Mouse (Mus musculus): ENCODE measurements around the gene Muc3.
"Not testable (repeated sequence)": the region's sequence is repeated elsewhere in the genome, so short reads cannot be mapped to it uniquely, and the experiment has no call there.

Muc3 gene

DNA sequence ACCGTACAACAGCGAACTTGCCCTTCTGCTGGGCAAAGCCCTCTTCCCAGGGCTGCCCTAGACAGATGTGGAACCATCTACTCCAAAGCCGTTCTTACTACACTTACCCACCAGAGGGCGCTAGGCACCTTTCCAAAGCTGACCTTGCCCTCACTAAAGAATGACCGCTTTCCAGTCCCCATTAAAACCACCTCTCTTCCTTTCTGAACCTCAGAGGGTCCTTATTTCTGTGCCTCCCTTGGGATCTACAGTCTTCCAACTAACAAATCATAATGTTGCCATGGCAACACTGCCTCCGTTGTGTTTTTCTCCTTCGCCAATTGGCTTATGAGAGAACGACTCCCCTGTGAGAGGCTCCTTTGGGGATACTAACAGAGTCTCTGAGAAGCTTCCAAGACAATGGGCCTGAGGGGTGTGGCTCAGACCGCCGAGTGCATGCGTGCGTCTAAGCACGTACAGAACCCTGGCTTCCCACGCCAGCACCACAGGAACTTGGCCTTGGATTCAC is 26.4 kb downstream of the Muc3 start:
- DNase-seq (ENCODE audit: low read depth, low spot score) = peak; percentile 73

- peak; percentile 16 for DNase-seq (ENCODE audit: low read depth, low spot score)
Observed at GRCm38 (mm10) chr5:137121280-137121679, 27.8 kb downstream of the Muc3 start.

GRCm38 (mm10) chr5:137118878-137119277 is 30.2 kb downstream of the Muc3 start:
- DNase-seq (ENCODE audit: low read depth, low spot score) = no peak

DNA sequence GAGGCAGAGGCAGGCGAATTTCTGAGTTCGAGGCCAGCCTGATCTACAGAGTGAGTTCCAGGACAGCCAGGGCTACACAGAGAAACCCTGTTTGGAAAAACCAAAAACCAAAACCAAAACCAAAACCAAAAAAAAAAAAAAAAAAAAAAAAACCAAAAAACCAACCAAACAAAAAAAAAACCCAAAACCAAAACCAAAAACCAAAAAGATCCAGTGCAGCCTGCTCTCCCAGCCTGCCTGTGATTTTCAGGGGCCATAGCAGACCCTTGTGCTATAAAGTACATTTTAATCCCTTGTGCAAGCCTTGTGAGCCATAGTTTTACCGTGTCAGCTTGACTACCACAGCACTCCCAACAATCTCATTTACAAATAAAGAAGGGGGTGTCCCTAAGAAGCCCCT is 31.1 kb downstream of the Muc3 start:
- not testable (repeated sequence) for DNase-seq (ENCODE audit: low read depth, low spot score)

- no peak for DNase-seq (ENCODE audit: low read depth, low spot score)
Observed at GRCm38 (mm10) chr5:137116987-137117386, 32.1 kb downstream of the Muc3 start.

DNA sequence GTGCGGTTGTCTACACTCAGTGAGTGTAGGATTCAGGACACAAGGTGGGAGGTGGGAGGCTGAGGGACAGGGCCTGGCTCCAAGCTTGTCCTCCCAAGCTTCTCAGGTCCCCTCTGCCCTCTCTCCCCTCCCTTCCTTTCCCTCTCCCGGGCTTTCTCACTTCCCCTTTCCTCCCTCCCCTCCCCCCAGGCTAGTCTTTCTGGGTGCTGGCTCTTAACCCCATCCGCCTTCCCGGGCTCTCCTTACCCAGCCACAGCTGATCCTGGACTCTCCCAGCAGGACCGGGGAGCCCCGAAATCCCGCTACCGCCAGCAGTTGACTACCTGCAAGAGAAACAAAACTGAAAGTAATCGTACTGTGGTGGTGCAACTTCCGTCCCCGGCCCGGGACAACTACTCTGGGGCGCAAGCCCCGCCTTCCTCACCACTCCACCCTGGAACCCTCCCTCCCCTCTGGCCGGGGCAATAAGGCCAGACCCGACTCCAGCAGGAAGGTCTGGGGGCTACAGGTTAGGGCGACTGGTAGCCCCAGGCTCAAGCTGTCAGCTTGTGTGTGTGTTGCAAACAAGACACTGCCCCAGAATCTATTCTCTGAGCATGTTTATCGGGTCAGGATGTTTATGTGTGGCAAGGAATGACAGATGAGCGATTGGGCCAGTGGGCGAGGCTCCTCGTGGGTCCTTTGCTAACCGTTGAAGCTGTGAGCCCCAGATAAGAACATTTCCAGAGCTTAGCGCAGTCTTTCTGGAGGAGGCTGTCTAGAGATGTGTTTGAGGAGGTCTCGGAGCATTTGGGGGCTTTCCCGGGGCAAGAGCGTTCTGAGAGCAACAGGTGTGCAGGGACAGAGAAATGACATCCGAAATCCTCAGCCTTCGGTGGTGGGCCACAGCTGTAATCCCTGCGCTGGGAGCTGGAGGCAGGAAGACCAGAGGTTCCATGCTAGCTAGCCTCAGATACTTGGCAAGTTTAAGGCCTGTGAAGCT is 33.0 kb downstream of the Muc3 start, which contains the start of gene Trim56:
Trim56 (minus strand) TSS at position 344 of the 982 bp plus-strand sequence.
- peak; percentile 91 for DNase-seq (ENCODE audit: low read depth, low spot score)

DNA sequence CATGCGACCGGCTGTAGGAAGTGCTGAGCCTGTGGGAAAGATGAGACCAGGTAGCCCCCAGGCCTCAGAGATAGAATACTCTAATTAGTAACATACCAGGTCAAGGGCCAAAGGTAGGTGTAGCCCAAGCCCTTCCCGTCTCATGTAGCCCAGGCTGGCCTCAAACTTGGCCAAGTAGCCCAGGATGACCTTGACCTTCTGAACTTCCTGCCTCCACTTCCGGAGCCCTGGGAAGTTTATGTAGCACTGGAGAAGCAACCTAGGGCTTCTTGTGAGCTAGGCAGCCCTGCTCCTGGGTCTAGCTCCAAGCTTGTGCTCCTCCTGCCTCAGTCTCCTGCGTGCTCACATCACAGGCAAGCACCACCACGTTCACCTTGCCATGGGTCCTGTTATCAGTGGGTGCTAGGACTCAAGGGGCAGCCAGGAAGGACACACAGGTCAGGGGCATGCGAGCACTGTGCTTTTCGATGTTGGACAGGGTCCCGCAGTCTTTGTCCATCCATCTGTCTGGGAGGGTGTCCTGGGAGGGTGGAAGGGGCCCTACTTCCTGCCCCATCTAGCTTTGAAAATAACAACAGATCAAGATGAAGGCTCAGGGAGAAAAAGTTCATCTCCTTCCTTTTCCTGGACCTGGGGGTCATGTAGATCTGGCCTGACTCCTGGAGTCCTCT is 34.1 kb downstream of the Muc3 start:
- no peak for DNase-seq (ENCODE audit: low read depth, low spot score)

DNA sequence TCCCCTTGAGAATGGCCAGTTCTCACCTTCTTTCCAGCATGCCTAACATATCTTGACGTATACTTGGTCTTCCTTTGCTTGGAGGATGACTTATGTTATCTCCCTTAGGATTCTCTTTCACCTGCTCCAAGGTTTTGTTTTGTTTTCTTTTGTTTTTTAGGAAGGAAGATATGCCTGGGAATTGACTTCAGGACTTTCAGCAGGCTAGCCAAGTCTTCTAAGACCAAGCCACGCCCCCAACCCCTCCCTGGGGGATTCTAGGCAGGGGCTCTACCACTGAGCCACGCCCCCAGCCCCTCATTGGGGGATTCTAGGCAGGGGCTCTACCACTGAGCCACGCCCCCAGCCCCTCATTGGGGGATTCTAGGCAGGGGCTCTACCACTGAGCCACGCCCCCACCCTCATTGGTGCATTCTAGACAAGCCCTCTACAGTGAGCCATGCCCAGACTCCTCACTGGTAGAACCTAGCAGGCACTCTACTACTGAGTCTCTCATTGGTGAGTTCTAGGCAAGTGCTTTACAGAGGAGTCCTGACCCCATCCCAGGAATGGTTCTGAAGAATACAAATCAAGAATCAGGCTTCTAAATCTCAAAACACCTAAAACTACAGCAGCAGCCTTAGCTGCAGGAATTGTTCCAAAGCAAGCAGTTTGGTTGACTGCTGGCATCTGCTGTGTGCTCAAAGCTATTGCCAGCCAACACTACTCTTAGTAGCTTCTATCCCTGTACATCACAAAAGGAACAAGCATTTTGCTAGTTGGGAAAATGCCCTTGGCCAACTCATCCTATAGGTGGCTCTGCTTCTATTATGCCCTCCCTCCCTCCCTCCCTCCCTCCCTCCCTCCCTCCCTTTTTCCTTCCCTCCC is 37.3 kb downstream of the Muc3 start:
- DNase-seq (ENCODE audit: low read depth, low spot score) = no peak

DNA sequence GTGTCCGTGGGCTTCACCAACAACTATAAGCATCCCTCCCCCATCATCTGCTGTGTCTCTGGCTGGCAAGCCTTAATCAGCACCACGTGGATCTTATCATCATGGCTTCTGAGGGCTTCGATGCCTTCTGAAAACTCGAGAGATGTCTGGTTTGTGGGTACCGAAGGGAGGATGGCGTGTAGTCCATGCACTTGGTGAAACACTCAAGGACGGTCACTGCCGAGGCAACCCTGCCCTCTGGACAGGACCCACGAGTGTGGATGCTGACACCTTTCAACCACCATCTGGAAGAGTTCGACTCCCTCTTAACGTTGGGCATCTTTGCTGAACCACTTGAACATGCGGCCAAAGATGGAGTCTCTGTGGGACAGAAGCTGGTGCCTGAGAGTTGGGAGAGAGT is 38.3 kb downstream of the Muc3 start:
- DNase-seq (ENCODE audit: low read depth, low spot score) = no peak

DNA sequence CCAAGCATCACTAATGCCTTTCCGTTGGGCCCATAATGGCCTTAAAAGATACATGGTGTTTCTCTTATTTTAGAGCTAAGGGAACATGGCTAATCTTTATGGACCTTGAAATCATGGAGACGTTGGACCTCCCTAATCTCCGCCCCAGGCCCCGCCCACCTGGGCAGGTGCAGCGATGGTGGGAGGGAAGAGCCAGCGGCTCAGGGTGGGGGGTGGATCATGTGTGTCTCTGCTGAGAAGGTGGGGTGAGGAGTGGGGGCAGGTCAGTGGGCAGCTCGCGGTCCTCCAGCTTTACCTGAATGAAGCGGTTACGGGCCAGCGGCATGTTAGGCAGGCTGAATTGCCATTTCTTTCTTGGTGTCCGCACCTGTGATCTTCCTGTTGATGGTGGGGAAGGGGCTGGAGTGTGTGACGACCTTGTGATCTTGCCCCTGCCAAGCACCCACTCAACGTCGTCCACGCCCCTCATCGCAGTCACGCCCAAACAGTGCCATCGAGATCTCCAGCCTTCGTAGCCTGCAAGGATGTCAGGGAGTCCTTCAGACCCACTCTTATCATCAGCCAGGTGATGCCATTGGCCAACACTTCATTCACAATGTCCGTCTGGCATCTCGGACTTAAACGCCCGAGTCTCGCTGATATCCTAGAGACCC is 39.1 kb downstream of the Muc3 start:
- no peak for DNase-seq (ENCODE audit: low read depth, low spot score)

DNA sequence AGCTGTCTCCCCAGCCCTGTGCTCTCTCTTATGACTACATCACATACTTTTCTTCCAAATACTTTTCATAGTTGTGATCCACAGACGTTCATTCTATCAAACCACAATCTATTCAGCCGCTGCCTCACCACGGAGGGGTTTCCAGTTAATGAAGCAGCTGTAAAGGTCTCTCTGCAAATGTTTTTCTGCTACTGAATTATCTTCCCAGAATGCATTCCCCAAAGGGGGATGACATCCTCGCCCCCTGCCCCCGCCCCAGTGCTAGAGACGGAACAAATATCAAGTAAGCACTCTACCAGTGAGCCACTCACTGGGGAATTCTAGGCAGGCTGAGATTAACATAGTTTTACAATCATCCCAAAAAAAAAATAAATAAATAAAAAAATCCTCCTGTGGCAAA is 41.0 kb downstream of the Muc3 start:
- DNase-seq (ENCODE audit: low read depth, low spot score) = no peak

DNA sequence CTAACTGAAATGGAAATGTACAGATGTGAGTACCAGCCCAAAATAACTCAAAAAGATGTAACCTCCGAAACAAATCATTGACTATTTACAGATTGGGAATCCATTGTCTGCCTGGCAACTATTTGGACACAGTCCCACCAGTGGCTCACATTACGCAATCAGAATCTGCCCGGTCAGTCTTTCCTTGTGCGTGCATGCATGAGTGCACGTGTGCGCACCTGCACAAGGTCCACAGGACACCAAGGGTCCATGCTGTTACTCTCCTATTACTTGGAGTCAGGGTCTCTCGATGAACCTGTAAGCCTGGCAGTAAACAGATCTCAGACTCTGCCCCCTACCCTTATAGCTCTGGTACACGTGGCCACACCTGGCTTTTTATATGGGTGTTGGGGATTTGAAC is 41.5 kb downstream of the Muc3 start:
- no peak for DNase-seq (ENCODE audit: low read depth, low spot score)

- peak; percentile 80 for DNase-seq (ENCODE audit: low read depth, low spot score)
Observed at GRCm38 (mm10) chr5:137107024-137107423, 42.1 kb downstream of the Muc3 start.

- DNase-seq (ENCODE audit: low read depth, low spot score) = no peak
Observed at GRCm38 (mm10) chr5:137106434-137106833, 42.7 kb downstream of the Muc3 start.

- DNase-seq (ENCODE audit: low read depth, low spot score) = peak; percentile 31
Observed at GRCm38 (mm10) chr5:137103969-137104368, 45.2 kb downstream of the Muc3 start.

DNA sequence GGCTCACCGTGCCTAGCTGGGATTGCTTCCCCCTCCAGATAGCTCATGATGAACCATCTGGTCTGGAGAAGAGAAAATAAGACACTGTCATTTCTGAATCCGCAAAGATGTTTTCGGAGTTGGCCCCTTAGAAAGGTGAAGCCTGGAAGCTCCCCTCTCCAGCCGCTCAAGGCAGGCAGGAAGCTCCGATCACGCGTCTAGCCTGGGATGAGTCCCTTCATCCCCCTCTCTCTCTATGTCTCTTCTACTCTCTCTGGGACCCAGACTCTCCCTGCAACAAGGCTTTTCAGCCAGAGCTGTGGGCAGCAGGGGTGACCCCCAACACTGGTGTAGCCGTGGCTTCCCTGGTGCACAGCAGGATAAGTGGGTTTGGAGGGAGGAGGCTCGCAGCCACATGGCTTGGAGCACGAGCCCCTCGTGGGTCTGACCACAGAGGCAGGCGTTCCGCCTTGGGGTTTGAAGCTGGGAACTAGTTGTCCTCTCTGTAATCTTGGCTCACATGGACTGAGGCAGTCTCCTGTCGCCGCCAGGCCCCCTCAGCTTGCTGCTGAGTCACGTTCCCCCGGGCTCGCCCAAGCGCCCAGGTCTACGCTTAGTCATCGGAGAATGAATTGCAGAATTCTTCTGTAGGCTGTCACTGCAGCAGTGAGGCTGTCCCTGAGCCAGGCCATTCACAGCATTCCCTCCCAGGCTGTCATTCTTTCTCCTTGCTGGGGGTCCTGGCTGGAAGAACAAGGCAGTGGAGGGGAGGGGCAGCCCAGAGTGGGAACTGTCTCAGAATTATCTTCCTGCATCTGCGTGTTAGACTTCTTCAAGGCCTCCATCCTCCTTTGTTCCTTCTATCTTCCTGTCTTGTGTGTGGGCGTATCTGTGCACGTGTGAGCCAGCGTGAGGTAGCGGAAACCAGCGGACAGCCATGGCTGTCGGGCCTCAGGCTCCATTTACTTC is 46.3 kb downstream of the Muc3 start:
- no peak for DNase-seq (ENCODE audit: low read depth, low spot score)

DNA sequence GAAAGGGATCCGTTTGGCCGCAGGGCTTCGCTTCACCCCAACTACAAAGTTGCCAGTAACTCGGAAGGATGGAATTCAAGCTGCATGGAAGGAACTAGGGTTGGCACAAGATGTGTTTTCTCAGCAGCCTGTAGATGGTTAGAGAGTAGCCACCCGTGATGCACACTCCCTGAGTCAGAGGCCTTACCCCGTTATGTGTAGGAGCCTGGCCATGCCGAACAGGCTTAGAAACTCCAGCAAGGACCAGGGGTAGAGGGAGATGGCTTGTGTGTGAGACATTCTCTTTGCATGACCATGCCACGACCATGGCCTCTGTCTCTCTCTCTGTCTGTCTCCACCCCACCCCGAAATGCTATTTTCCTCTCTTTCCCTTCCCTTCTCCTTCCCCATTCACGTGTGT is 47.0 kb downstream of the Muc3 start:
- DNase-seq (ENCODE audit: low read depth, low spot score) = no peak

DNA sequence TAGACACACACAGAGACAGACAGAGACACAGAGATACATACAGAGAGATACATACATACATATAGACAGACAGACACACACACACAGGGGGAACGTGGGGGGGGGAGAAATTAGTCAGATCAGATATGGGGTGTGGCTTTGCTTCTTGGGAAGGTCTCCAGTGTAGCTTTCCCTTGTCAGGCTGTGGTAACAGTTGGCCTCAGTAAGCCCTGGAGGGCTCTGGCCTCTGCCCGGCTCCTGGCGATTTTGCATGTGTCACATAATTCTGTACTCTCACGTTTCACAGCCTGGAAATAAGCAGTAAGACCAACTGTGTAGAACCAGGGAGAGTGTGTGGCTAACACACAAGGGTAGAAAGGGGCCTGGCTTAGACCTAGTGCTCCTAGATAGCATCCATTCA is 48.5 kb downstream of the Muc3 start:
- no peak for DNase-seq (ENCODE audit: low read depth, low spot score)

DNA sequence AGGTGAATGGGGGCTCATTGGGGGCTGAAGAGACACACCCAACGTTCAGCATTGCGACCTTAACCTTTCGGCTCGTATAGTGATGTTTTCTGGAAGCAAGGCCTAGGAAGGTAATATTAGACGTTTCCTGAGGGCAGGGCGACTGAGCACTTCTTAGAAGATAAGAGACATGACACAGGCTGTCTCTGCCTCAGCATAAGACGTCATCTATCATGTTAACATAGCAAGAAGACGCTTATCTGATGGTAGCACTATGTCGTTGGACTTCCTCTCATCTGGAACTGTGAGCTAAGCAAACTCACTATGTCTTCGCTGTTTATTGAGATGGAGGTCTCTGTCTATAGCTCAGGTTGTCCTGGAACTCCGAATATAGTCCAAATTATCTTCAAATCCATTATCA is 50.7 kb downstream of the Muc3 start:
- no peak for DNase-seq (ENCODE audit: low read depth, low spot score)

DNA sequence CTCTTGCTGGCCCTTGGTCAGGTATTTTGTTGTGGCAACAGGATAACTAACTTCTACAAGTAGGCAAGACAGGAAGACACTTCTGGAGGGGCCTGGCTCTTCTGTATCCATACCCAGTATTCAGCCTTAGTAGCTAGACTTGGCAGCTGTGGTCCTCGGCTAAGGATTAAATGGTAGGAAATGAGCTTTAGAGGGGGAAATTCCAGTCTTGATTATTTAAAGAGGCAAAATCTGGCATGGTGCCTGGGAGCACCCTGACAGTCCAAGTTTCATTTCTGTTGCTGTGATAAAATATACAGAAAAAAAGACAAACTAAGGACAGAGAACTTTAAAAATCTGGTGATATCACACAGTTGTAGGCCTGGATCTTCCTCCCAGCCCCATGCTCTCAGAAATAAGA is 53.1 kb downstream of the Muc3 start:
- DNase-seq (ENCODE audit: low read depth, low spot score) = no peak
